14 mouse cellular contexts compared by ENCODE assay signal in genomic region chr2:105336314-105337027, GRCm38 (mm10).
DNase-seq lines count a peak whose midpoint lies in the region; ATAC-seq lines count a peak whose summit lies in the region.
"Had no signal": no experiment of that assay in that cellular context is flagged by ENCODE, and none has a peak within 500 bp of the region (broad histone marks: within the 10 kb centered on the region; RNA-seq: fewer than 3 reads in every experiment).

No protein-coding gene starts in this region.

- no peaks in the 10 kb centered on the region for H3K36me3 ChIP-seq in kidney, embryonic 16.5 days (ENCODE audit: insufficient read depth, low read length)
- H3K36me3 ChIP-seq in limb, embryonic 10.5 days = no peaks in the 10 kb centered on the region
- H3K36me3 ChIP-seq: heart, embryonic 12.5 days; lung, embryonic 15.5 days had no signal

- H3K27ac ChIP-seq in kidney, embryonic 16.5 days (ENCODE audit: low read length) = peak overlapping the region; percentile 58
- H3K27ac ChIP-seq in limb, embryonic 10.5 days = 0 out of 2 replicates have a peak overlapping the region, but pooled peaks have one; percentile 28
- H3K27ac ChIP-seq: lung, embryonic 15.5 days had no signal

- 7% methylated on average over 12 of the region's 12 CpGs for WGBS in kidney, embryonic 16.5 days
- WGBS in limb, embryonic 10.5 days = 16% methylated on average over 12 of the region's 12 CpGs

- peak; percentile 83 for ATAC-seq in kidney, embryonic 16.5 days (ENCODE audit: low FRiP score, low TSS enrichment)
- ATAC-seq: CD4-positive, CD25-positive, alpha-beta regulatory T cell, adult 4 months had no signal

- no peak overlapping the region for H3K4me3 ChIP-seq in kidney, embryonic 16.5 days (ENCODE audit: low read length)
- H3K4me3 ChIP-seq in limb, embryonic 10.5 days = no peak overlapping the region
- H3K4me3 ChIP-seq: heart, embryonic 12.5 days; lung, embryonic 15.5 days had no signal

- no peaks in the 10 kb centered on the region for H3K9me3 ChIP-seq in kidney, embryonic 16.5 days (ENCODE audit: low read length)
- H3K9me3 ChIP-seq in limb, embryonic 10.5 days (replicated peaks) = no peaks in the 10 kb centered on the region
- H3K9me3 ChIP-seq: heart, embryonic 12.5 days; lung, embryonic 15.5 days had no signal

- peaks cover 3% of the 10 kb centered on the region; the same call in 1 of the 2 replicates for H3K27me3 ChIP-seq in kidney, embryonic 16.5 days (ENCODE audit: insufficient read depth, low read length)
- H3K27me3 ChIP-seq in limb, embryonic 10.5 days (ENCODE audit: low read depth, poor library complexity, severe bottlenecking) = peaks cover 18% of the 10 kb centered on the region; the same call in 1 of the 2 replicates
- H3K27me3 ChIP-seq: lung, embryonic 15.5 days had no signal

- peak overlapping the region; percentile 27 for H3K4me2 ChIP-seq in kidney, embryonic 16.5 days (replicated peaks; ENCODE audit: low read depth, low read length)
- H3K4me2 ChIP-seq: heart, embryonic 12.5 days; lung, embryonic 15.5 days had no signal

- peak; percentile 17 to 24 for DNase-seq in kidney, adult 8-10 months
- DNase-seq in kidney, adult 11 months = no peak
- peak; percentile 35 for DNase-seq in limb, embryonic 10.5 days (ENCODE audit: low spot score)
- DNase-seq in adrenal gland, postnatal 4 days (ENCODE audit: low spot score in 2 of 2) = no peak
- no peak for DNase-seq in urinary bladder, adult 2 months (ENCODE audit: low spot score)
- DNase-seq in lung, adult 18-20 months = no peak
- DNase-seq: adrenal gland, adult 2 months; cerebellum, adult 18-20 months; gastrocnemius, postnatal 25 days; right cerebral cortex, postnatal 14 days had no signal

- H3K9ac ChIP-seq in kidney, embryonic 16.5 days (replicated peaks; ENCODE audit: low read length) = 0 out of 2 replicates have a peak overlapping the region, but pooled peaks have one; percentile 39
- H3K9ac ChIP-seq: heart, embryonic 12.5 days; lung, embryonic 15.5 days had no signal

- peaks cover 20% of the 10 kb centered on the region for H3K4me1 ChIP-seq in kidney, embryonic 16.5 days (ENCODE audit: insufficient read depth, low read length)
- H3K4me1 ChIP-seq in limb, embryonic 10.5 days = peaks cover 21% of the 10 kb centered on the region
- H3K4me1 ChIP-seq: lung, embryonic 15.5 days had no signal

Comparison
In these comparisons a context has a peak if more than half of its experiments do, and no peak if none do; other contexts are left out.
1. DNase-seq: peak in kidney, adult 8-10 months (2 of 2) and limb, embryonic 10.5 days (single experiment); none in kidney, adult 11 months (single experiment), adrenal gland, postnatal 4 days (0 of 2), urinary bladder, adult 2 months (single experiment) and lung, adult 18-20 months (0 of 2).